Mouse (Mus musculus) erythroblast, embryonic 14.5 days (primary cell): ENCODE data around the gene Kcnk15.

Source experiments
- GATA1 ChIP-seq: IDR thresholded peaks from 2 replicates; pipeline ENCODE4 v1.6.1; 2012; ENCODE audit warnings: low read length, inconsistent platforms, mixed read lengths
- TAL1 ChIP-seq: IDR thresholded peaks from 3 replicates; pipeline ENCODE4 v1.6.1; 2012; ENCODE audit warnings: low read length, inconsistent platforms, mixed read lengths

DNA sequence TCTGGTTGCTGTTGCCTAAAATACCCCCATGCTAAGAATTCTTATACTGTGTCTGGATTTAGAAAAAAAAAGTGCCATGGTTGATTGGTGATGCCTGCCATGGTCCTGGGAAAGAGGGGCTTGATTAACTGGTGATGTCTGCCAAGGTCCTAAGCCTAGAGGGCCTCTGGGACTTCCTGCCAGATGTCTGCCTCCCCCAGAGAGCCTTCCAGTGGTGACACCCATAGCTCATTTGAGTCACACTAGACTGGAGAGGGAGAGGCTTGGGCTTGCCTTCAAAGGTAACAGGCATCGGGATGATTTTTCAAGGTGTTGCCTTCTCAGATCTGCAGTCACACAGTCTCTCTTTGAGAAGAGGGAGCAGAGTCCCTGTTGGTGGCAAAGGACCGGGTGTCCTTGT, 41.7 kb downstream of the Kcnk15 start:
- TF ChIP-seq GATA1, result no peak
- TF ChIP-seq TAL1, result no peak
